Mouse (Mus musculus) embryo, embryonic 11 days (tissue): ENCODE results near the gene Ppm1h.
"Not testable (repeated sequence)": the region's sequence is repeated elsewhere in the genome, so short reads cannot be mapped to it uniquely, and the experiment has no call there.

Experiments
- DNase-seq: peaks from one replicate; pipeline ENCODE4 v3.0.0-alpha.2; 2015

The Ppm1h gene

DNA sequence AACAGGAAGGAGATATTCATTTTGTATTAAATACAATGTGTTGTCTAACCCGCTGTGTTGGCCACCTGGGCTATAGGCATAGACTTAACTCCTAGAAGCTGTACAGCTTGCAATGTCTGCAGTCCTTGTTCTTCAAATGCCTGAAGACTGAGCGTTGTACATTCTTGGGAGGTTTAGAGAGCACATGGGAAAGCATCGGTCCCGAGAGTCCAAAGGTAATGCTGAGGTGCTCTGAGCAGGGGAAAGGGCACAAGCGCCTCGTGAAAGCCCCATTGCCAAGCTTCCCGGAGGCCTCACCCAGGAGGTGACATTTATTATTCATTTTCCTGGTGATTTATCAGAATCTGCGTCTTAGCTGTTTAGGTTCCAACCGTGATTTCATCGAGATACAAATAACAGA lies 261.0 kb downstream of the Ppm1h start:
- DNase-seq, result no peak

DNA sequence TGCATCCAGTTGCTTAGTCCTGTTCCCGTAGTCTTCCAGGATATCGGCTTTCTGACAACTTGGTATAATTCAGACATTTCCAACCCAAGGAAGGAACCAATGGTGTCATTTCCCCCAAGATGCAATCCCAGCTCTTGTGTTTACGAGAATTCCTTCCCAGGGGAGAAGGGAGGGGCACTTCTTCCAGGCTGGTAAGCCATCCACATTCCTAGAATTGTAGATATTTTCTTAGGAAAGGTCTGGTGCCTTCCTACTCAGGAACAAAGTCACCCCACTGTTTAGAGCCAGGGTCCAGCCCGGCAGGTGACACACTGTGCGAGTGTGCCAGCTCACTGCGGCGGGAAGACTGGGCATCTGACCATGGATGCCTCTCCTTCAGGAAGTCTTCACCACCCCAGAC lies 264.2 kb downstream of the Ppm1h start:
- no peak for DNase-seq

DNA sequence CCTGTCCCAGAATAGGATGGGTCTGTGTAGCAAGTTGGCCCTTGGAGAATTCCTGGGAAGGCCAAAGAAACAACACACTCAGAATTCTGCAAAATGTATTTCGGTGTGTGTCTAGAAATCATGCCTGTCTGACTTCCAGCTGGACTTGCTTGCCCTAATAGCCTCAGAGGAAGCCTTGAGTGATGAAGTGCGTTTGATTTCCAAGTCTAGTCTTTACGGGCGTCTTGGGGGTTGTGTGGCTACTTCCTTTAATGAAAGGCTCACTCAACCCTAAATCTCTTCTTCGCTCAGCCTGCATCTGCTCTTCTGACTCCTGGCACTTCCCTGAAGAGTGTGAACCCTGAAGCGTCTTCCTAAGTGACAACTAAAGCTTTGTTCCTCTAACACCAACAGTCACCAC lies 265.3 kb downstream of the Ppm1h start:
- peak; percentile 45 for DNase-seq

DNA sequence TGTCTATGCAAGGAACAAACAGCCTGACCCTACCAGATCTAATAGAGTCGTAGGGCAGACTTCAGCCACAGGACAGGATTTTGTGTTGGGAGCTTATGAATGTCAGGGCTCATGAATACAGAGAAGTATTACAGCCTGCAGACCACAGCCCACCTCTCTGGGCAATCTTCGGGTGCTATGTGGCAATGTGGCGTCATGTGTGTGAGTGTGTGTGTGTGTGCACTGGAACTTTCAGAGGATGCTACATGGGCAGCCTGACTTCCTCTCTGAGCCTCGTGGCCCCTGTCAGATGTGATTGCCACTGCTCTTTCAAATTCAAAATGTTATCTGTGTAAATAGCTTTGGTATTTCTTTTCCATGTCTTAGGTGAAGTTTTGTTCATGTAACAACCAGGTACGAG lies 266.3 kb downstream of the Ppm1h start:
- DNase-seq, result no peak

DNA sequence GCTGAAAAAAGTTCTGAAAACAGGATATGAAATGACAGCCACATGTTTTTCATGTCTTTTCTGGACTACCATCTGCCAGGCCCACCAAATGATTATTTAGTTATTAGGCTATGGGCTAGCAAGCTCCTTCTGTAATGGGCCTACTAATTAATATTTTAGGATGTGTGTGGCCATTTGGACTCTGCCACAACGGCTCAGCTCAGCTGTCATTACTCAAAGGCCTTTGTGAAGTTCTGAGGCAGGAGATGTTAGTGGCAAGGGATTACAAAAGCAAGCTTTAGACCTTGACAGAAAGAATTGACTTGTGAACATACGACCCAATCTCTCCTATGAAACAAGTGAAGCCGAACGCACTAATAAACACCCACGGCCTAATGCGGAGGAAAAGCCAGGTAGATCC lies 272.4 kb downstream of the Ppm1h start:
- DNase-seq, result no peak

DNA sequence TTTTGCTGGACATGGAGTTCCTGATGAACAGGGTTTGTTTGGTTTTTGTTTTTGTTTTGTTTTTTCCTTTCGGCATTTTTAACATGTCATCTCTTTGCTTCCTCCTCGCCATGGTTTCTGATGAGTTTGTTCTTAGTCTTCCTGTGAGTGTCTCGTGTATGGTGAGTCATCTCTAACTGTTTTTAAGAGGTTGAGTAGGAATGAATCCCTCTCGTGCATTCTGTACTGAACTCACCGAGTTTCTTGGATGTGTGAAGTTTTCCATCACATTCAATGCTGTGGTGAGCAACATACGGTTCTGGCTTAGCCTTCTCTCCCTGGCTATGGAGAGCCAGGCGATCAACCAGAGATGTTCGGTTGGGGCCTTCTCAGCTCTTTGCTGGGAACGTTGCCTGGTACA lies 275.0 kb downstream of the Ppm1h start:
- DNase-seq, result no peak

DNA sequence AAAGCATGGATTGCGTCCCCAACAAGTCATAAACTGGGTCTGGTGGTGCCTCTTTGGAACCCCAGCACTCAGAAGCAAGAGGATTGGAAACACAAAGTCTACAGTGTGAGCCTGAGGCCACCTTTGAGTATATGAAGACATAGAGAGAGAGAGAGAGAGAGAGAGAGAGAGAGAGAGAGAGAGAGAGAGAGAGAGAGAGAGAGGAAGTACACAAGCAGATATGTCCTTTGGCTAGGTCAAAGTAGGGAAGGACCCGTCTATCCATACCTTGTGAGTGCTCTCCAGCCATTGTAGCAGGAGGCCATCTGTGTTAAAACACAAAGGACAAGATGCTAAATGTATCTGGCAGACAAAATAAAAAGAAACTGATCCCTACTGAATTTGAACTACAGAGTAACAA lies 279.4 kb downstream of the Ppm1h start:
- no peak for DNase-seq

DNA sequence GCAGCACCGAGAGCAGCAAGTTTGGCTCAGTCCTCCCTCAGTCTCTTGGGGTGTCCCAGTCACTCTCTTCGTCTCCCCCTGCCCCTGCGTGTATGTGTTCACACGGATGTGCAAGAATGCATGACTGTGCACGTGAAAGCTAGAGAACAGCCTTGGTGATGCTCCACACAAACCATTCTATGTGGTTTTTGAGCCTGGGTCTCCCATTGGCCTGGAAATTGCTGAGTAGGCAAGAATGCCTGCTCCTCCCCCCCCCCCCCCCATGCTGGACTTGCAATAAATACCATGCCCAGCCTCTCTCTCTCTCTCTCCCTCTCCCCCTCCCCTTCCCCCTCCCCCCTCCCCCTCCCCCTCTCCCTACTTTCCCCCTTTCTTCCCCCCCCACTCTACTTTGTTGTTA lies 280.1 kb downstream of the Ppm1h start:
- no peak for DNase-seq

DNA sequence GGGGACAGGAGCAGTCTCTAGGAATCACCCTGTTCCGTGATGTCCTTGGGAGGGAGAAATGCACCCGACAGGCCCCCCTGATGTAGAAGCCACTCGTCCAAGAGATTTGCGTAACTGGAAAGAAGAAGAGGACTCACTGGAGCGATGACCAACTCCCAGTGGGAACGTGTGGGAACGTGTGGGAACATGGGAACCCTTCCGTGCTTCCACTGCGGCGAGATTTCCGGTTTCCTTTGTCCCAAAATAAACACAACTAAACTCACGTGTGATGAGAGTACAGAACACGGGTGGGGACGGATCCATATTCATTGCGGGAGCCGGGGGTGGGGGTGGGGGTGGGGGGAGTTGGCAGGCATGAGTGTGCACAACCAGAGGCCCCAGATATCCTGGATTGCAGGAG lies 281.7 kb downstream of the Ppm1h start:
- no peak for DNase-seq

DNA sequence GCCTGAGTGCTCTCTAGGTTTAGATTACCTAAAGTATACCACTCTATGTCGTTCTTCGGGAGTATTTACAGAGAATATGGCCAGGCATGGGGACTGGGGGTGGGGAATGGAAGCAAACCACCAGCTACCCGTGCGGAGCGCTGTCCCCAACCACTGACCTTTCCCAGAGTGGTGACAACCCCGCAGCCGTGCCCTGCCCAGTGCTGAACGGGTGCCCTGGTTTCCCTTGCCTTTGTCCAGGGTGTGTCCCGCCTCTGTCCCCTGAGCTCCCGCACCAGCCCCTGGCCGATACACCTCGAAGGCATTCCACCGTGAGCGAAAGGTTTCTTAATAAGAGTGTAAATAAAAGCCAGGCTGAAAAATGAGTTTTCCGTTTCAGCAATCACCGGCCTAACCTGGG lies 282.2 kb downstream of the Ppm1h start:
- DNase-seq, result no peak

DNA sequence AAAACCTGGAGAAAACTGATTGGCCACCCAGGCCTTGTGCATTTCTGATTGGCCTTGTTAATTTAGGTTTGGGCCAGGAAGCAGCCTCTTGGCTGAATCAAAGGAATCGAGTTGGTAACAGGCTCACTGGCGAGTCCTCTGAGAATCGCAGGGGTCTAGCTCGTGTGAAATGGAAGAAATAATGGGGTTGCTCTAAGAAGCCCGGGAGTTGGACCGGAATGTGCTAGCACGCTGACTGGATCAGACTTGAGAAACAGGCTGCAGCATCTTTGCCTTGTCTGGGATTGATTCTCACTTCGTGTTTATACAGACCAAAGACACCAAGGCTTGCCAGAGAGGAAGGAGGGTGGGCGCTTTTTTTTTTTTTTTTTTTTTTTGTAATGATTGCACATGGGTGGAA lies 282.9 kb downstream of the Ppm1h start:
- DNase-seq, result no peak

DNA sequence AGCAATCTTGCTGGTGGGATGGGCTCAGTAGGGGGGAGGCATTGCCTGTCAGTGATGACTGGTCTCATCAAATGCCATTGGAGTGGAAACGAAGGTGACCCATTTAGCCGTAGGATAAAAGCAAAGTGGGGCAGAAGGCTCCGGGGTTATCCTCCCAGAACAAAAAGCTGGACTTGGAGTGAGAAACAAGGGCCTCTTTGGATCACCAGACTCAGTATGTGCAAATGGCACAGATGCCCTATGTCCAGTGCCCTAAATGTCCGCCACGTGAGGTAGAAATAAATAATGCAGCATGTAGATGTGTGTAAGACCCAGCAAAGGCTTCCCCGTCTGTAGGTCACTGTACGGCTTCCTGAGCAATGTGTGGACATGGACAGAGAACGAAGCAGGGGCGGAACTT lies 284.1 kb downstream of the Ppm1h start:
- DNase-seq, result no peak

DNA sequence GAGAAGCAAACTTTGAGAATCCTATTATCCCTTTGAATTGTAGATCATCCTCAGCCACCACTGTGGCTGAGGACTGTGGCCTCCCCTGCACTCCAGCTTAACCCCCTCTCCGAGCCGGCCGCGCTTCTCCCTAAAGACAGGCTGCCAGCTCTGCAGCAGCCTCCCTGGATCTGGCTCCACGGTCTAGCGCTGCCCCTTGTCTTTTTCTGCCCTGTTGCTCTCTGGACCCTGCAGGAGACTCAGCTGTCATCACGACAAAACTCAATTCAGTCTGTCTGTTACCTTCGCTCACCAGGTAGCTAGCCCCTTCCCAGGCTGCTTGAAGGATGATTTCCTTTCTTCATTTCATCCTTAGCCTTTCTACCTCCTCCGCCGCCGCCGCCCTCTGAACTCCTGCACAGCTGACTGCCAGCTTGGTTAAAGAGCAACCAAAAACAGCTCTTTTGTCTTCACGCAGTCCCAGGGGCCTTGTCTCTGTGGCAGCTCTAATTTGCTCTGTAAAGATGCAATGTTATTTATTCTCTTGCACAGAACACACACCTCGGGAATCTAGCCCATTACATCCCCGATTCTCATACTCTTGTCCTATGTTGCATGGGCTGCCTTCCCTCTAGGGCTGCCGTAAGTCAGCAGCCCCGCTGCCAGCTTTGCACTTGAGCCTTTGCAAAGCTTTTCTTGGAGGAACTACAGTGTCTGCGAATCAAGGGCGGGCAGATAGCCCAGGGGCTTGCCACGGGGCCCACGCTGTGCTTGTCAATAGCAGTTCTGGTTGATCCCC lies 285.1 kb downstream of the Ppm1h start:
- DNase-seq, result peak; percentile 61

DNA sequence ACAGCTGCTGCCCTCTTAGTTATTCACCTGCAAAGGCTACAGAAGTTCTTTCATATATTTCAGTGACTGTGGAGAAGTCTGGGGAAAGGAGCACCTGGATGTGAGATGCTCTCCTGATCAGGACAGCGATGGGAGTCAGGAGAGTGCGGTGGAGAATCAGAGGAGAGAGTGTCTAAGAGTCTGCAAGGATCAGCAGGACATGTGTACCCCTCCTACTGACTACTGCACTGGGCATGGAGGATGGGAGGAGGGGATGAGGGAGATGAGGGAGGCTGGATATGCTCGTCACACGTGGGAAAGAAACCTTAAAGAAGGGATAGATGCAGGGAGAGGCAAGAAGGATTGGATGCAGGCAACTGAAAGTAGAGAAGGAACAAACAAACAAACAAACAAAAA lies 285.7 kb downstream of the Ppm1h start:
- DNase-seq, result no peak

DNA sequence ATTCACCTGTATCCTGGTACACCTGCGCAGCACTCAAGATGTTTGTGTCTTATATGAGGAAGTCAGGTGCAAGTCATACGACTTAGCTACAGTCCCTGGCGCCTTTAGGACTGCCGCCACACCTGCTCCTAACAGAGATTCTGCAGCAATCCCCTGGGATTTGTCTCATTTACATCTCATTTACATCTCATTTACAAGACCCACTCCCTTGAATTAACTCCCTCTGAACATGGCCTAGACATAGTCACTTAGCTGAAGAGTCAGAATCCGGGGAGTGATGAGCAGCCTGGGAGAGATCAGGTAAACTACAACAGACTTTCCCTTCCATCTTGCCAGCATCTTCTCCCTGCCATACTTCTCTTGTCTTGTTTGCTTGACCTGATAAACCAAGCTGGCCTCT lies 287.1 kb downstream of the Ppm1h start:
- DNase-seq, result not testable (repeated sequence)

DNA sequence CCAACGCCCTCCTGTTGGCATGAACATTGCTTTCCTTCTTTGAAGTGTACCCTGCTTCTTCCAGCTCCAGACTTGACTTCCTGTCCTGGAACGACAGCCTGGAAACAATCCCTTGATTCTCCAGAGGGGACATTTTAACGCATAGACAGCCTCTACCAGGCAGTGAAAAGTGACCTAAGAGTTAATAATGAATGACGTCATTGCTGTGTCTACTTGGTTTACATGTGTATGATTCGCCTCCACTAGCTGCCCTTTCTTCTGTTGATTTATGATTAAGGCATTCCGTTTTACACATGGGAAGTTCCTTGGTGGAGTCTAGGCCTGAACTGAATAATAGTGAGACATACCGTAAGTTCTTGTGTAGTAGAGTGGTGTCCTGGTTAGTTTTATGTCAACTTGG lies 287.9 kb downstream of the Ppm1h start:
- no peak for DNase-seq

DNA sequence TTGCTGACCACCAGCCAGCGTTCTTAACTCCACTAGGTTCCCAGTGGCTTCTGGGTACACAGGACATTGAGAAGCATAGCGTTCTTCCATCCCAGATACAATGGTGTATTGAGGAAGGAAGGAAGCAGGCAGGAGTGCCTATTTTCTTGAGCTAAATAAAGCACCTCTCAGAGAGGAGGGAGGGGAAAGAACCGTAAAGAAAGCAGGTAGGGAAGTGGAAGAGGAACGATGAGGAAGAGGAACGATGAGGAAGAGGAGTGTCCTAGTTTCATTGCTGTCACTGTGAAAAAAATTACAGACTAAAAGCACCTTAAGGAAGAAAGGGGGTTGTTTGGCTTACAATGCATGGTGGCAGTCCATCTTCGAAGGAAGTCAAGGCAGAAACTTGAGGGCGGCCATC lies 291.6 kb downstream of the Ppm1h start:
- DNase-seq, result no peak

DNA sequence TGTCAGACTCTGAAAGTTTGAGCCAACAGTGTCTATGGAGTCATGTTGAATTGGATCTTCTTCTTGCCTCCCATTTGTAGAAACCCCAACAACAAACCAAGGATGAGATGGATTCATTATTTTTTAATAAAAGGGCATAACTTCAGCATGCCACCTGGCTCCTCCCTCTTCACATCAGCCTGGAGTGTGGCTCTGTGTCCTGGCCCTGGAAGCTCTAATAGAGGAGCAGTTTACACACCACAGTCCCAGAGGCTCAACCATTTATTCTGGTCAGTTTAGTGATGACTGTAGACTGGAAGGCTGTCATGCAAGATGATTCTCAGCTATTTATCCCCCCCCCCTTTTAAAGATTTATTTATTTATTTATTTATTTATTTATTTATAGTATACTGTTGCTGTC lies 294.7 kb downstream of the Ppm1h start:
- DNase-seq, result no peak

DNA sequence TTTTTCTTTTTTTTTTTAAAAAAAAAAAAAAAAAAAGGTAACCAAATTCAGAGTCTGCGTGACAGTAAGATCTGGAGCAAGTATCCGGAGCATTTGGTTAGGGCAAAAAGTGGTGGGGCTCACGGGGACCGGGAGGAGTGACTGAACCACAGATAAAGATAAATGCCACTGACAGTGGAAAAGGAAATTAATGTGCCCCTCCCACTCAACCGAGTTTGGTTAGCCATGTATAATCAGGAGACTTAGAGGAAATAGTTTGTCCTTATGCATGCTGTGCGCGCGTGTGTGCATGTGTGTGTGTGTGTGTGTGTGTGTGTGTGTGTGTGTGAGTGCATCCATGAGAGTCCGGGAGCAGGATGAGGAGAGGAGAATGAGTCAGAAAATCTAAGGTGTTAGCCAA lies 297.5 kb downstream of the Ppm1h start:
- DNase-seq, result no peak

DNA sequence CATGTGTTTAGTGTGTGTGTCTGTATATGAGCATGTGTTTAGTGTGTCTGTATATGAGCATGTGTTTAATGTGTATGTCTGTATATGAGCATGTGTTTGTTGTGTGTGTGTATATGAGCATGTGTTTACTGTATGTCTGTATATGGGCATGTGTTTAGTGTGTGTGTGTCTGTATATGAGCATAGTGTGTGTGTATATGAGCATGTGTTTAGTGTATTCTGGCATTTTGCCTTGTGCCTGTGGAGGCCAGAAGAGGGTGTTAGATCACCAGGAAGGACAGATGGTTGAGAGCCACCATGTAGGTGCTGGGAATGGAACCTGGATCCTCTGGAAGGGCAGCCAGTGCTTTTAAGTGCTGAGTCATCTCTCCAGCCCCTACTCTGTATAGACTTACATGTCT lies 300.8 kb downstream of the Ppm1h start:
- DNase-seq, result no peak

DNA sequence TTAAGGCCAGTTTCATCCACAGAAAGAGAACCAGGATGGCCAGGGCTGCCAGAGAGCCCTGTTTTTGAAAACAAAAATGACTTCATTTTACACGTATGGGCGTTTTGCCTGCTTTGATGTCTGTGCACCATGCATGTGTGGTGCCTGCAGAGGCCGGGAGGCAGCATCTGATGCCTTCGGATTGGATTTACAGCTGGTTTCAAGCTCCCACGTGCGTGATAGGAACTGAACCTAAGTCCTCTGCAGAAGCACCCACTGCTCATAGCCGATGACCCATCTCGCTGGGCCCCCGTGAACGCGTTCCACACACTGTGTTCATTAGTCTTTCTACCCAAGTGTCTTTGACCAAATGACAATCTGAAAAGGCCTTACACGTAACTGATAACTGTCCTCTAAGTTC lies 301.6 kb downstream of the Ppm1h start:
- DNase-seq, result no peak

DNA sequence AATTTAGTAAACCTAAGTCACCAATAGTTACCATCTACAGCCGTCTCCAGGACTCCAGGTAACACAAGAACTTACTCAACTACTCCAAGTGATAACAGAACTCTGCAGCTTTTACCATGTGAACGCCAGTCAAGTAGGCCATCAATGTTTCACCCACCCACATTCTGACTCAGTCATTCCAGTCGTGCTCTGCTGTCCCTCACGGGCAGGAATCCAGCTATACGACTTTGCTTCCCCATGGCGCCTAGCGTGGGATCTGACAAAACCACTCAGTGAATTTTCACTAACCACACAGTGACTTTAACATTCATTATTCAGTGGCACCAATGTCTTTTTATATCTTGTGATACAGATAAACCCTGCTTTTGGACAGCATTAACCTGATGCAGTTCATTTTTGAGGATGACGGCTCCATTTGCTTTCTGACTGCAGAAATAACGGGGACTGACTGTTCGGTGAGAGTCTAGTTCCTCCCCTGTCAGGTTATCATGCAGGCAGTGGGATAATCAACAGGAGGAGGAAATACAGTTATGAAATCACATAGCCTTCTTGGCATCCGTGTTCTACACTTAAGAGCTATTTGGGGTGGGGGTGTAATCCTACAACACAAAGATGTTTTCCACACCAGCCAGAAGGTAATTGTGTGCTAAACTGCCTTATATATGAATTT lies 304.5 kb downstream of the Ppm1h start:
- no peak for DNase-seq

DNA sequence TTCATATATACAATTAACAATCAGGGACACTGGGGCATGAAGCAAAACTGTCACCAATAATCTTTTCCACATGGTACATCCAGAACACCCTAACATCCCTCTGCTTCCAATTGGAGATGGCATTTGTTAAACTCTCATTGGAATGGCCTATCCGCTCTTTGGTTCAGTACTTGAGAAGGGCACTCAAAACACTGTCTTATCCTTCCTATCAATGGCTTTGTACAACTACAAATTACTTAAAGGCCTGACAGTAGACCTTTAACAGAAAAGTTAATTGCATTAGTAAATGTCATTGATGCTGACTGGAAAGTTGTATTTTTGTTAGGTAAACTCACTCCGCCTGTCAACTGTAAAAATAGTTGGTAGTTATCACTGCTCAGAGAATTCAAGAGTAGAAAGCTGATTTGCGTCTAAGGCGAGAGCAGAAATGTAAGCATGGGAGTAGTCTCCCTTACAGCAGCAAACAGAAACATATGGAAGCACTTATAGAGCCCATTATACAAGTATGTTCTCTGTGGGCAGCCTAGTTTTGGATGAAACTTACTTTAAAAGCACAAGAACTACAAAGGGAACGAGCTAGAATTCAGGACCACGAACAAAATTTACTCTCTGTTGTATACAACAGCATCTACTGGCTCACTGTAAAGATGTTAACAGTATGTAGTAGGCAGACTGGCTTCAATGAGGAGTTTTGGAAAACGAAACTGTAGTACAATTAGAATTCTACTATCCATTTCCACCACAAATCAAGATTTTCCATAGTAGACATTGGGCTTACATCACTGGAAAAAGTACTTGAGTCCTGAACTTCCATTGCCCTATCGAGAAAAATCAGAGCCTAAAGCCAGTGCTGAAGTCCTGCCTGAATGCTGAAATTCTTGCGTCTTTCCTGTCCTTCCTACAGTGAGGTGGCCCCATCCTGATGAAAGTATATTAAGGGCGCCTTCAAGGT lies 305.3 kb downstream of the Ppm1h start:
- DNase-seq, result peak; percentile 45
